Mouse (Mus musculus) megakaryocyte, embryonic 14.5 days (primary cell): ENCODE data around the gene Pus1.

Source experiments
- FLI1 ChIP-seq: IDR thresholded peaks from 2 replicates; pipeline ENCODE4 v1.6.1; 2012; ENCODE audit warnings: low read length, inconsistent platforms, mixed read lengths
- GATA1 ChIP-seq: IDR thresholded peaks from 3 replicates; pipeline ENCODE4 v1.6.1; 2012; ENCODE audit warnings: mixed read lengths, low read length, inconsistent platforms, borderline replicate concordance

DNA sequence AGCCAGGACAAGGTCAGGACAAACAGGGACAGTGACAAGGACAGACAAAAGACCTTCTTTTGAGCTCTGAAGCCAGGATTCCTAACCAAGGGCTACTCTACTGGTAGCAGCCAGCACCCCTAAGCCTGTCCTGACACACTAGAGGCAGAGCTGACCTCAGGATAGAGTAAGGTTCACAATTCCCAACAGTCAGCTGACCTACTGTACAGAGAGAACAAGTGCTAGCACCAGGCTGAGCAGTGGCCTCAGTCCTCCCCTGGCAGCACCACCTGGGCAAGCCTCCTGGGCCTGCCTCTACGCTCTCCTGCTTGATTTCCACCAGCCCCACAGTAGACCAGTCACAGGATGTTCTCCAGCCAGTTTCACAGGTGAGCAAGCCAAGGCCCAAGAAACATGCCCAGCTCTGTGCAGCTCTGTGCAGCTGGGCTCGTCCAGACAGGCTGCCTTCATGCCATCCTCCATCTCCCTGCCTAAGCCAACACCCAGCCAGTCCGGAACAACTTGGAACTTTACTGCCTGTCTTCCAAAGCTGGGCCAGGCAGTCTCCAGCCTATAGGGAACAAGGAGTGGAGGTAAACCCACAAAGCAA, 20.7 kb upstream of the Pus1 start:
- TF ChIP-seq FLI1, result no peak
- TF ChIP-seq GATA1, result no peak
